In the genomic region with DNA sequence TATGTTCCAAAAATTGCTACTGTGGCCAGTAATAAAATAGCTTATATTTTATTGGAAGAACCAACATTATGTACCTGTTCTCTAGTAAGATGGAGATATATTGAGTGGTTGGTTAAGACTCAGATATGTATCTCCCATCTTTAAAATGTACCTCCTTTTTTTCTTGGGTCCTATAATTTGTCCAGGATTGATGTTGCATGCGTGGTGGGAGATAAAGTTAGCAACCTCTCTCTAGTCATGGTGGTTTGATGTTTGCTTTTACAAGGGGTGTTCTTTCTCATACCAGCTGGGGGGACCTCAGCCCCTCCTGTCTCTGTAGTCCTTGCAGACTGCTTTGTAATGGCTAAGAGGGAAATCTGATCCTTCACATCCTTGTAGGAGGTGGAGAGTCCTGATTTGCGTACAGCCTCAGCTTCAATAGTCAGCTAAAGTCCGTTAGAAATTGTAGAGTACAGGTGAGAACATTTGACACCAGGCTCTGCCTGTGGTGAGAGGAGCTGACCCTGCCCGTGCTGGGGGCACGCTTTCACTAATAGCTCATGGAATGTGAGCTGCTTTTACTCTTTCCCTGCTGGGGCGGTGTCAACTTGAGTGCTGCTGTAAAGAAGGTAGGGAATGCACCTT, we compare ENCODE assay signal across 14 mouse cellular contexts. TPM values are rescaled to one million over a fixed set of nuclear protein-coding genes. Genes with fewer than 3 reads are reported as not detected.
DNase-seq lines count a peak whose midpoint lies in the region; ATAC-seq and TF ChIP-seq lines count a peak whose summit lies in the region.
"Had no signal": no experiment of that assay in that cellular context is flagged by ENCODE, and none has a peak within 500 bp of the region (broad histone marks: within the 10 kb centered on the region; RNA-seq: fewer than 3 reads in every experiment).

No protein-coding gene starts in this region.

- no peak for DNase-seq in heart, postnatal 10 days
- no peak for DNase-seq in lung, postnatal 0 days (ENCODE audit: low spot score)
- DNase-seq in lung, adult 2 months, result no peak
- no peak for DNase-seq in limb, embryonic 14.5 days (ENCODE audit: low spot score)
- no peak for DNase-seq in spleen, adult 18-20 months
- DNase-seq: heart, postnatal 14 days; retina, postnatal 1 day had no signal

- no peak for TF ChIP-seq CTCF in lung, postnatal 0 days (IDR thresholded peaks at IDR 0.05)
- no peak for TF ChIP-seq CTCF in lung, adult 2 months (IDR thresholded peaks at IDR 0.05; ENCODE audit: insufficient read depth, low read length)

- H3K27ac ChIP-seq in heart, embryonic 12.5 days (ENCODE audit: poor library complexity, severe bottlenecking), result no peak overlapping the region
- 0 out of 2 replicates have a peak overlapping the region, but pooled peaks have one; percentile 20 for H3K27ac ChIP-seq in lung, postnatal 0 days (ENCODE audit: low read length)
- no peak overlapping the region for H3K27ac ChIP-seq in embryonic facial prominence, embryonic 15.5 days (replicated peaks)
- no peak overlapping the region for H3K27ac ChIP-seq in limb, embryonic 14.5 days (replicated peaks; ENCODE audit: low read depth, low read length)
- H3K27ac ChIP-seq: layer of hippocampus, adult 2 months; liver, embryonic 12.5 days; neural tube, embryonic 13.5 days had no signal

- peak overlapping the region; percentile 38 for H3K4me2 ChIP-seq in heart, embryonic 12.5 days
- H3K4me2 ChIP-seq in lung, postnatal 0 days (replicated peaks; ENCODE audit: low read depth, low read length), result no peak overlapping the region
- no peak overlapping the region for H3K4me2 ChIP-seq in embryonic facial prominence, embryonic 15.5 days (replicated peaks)
- H3K4me2 ChIP-seq in limb, embryonic 14.5 days (replicated peaks; ENCODE audit: low read depth, low read length, severe bottlenecking), result no peak overlapping the region
- H3K4me2 ChIP-seq: liver, embryonic 12.5 days; neural tube, embryonic 13.5 days had no signal

- ATAC-seq in heart, embryonic 12.5 days (ENCODE audit: insufficient number of reproducible peaks, low FRiP score), result no peak
- no peak; the same call in 1 of the 2 replicates for ATAC-seq in lung, postnatal 0 days
- peak; percentile 67; the same call in 1 of the 2 replicates for ATAC-seq in embryonic facial prominence, embryonic 15.5 days (ENCODE audit: insufficient number of reproducible peaks, low FRiP score, low TSS enrichment, low read depth)
- peak; percentile 6; the same call in 1 of the 2 replicates for ATAC-seq in limb, embryonic 14.5 days (ENCODE audit: low FRiP score, low read depth)
- no peak for ATAC-seq in megakaryocyte-erythroid progenitor cell, adult 5-6 weeks (replicated peaks; ENCODE audit: low FRiP score, low TSS enrichment, poor library complexity, severe bottlenecking)
- ATAC-seq: liver, embryonic 12.5 days had no signal

- H3K4me1 ChIP-seq in heart, embryonic 12.5 days (replicated peaks), result peaks cover 18% of the 10 kb centered on the region
- H3K4me1 ChIP-seq in lung, postnatal 0 days (ENCODE audit: insufficient read depth, low read depth, low read length), result no peaks in the 10 kb centered on the region; the same call in 1 of the 2 replicates
- H3K4me1 ChIP-seq in lung, adult 2 months (ENCODE audit: control insufficient read depth, insufficient read depth, low read length), result no peaks in the 10 kb centered on the region
- H3K4me1 ChIP-seq in embryonic facial prominence, embryonic 15.5 days, result 0 out of 2 replicates have a peak, but pooled peaks cover 9% of the 10 kb centered on the region
- 0 out of 2 replicates have a peak, but pooled peaks cover 8% of the 10 kb centered on the region for H3K4me1 ChIP-seq in limb, embryonic 14.5 days (ENCODE audit: control insufficient read depth, insufficient read depth, low read length)
- H3K4me1 ChIP-seq: neural tube, embryonic 13.5 days had no signal

- no peak overlapping the region for H3K4me3 ChIP-seq in heart, embryonic 12.5 days
- no peak overlapping the region for H3K4me3 ChIP-seq in lung, postnatal 0 days (ENCODE audit: low read depth, low read length)
- no peak overlapping the region for H3K4me3 ChIP-seq in lung, adult 2 months (replicated peaks; ENCODE audit: extremely low read depth, low read depth, low read length)
- H3K4me3 ChIP-seq in embryonic facial prominence, embryonic 15.5 days (replicated peaks), result no peak overlapping the region
- no peak overlapping the region for H3K4me3 ChIP-seq in limb, embryonic 14.5 days (replicated peaks; ENCODE audit: low read length)
- H3K4me3 ChIP-seq: layer of hippocampus, adult 2 months; liver, embryonic 12.5 days; neural tube, embryonic 13.5 days had no signal

- TF ChIP-seq EP300 in lung, postnatal 0 days (IDR thresholded peaks at IDR 0.05), result no peak

- H3K9me3 ChIP-seq in heart, embryonic 12.5 days (replicated peaks), result no peaks in the 10 kb centered on the region
- no peaks in the 10 kb centered on the region for H3K9me3 ChIP-seq in lung, postnatal 0 days (ENCODE audit: low read length)
- H3K9me3 ChIP-seq in embryonic facial prominence, embryonic 15.5 days (replicated peaks), result no peaks in the 10 kb centered on the region
- H3K9me3 ChIP-seq in limb, embryonic 14.5 days (ENCODE audit: control insufficient read depth, low read length), result no peaks in the 10 kb centered on the region
- H3K9me3 ChIP-seq: liver, embryonic 12.5 days; neural tube, embryonic 13.5 days had no signal

- H3K27me3 ChIP-seq in heart, embryonic 12.5 days (replicated peaks), result no peaks in the 10 kb centered on the region
- no peaks in the 10 kb centered on the region for H3K27me3 ChIP-seq in lung, postnatal 0 days (replicated peaks; ENCODE audit: insufficient read depth, low read length)
- no peaks in the 10 kb centered on the region for H3K27me3 ChIP-seq in embryonic facial prominence, embryonic 15.5 days
- H3K27me3 ChIP-seq in limb, embryonic 14.5 days (ENCODE audit: control insufficient read depth, insufficient read depth, low read length), result no peaks in the 10 kb centered on the region
- H3K27me3 ChIP-seq: liver, embryonic 12.5 days; neural tube, embryonic 13.5 days had no signal

- H3K9ac ChIP-seq in heart, embryonic 12.5 days, result no peak overlapping the region
- no peak overlapping the region for H3K9ac ChIP-seq in lung, postnatal 0 days (replicated peaks; ENCODE audit: low read depth)
- no peak overlapping the region for H3K9ac ChIP-seq in embryonic facial prominence, embryonic 15.5 days
- no peak overlapping the region for H3K9ac ChIP-seq in limb, embryonic 14.5 days (ENCODE audit: low read depth, low read length, severe bottlenecking)
- H3K9ac ChIP-seq: liver, embryonic 12.5 days; neural tube, embryonic 13.5 days had no signal

- intact Hi-C loops in heart, postnatal 10 days (cut with DNase I), result loop anchor here (2.0 to 5.0 kb wide), 2 partner anchors 32 to 87 kb away; no protein-coding TSS in a partner anchor

- 20% methylated on average over 6 of the region's 6 CpGs for WGBS in heart, embryonic 12.5 days
- 29% methylated on average over 6 of the region's 6 CpGs for WGBS in lung, postnatal 0 days
- WGBS in lung, adult 2 months, result 41% methylated on average over 6 of the region's 6 CpGs
- WGBS in embryonic facial prominence, embryonic 15.5 days, result 23% methylated on average over 6 of the region's 6 CpGs
- WGBS in limb, embryonic 14.5 days, result 16% methylated on average over 6 of the region's 6 CpGs

- peaks cover 8% of the 10 kb centered on the region; the same call in 1 of the 2 replicates for H3K36me3 ChIP-seq in heart, embryonic 12.5 days
- no peaks in the 10 kb centered on the region for H3K36me3 ChIP-seq in lung, postnatal 0 days (ENCODE audit: insufficient read depth, low read length)
- H3K36me3 ChIP-seq in embryonic facial prominence, embryonic 15.5 days, result no peaks in the 10 kb centered on the region
- H3K36me3 ChIP-seq in limb, embryonic 14.5 days (ENCODE audit: control insufficient read depth, insufficient read depth, low read length), result no peaks in the 10 kb centered on the region
- H3K36me3 ChIP-seq: liver, embryonic 12.5 days; neural tube, embryonic 13.5 days had no signal

- TF ChIP-seq POLR2A in lung, adult 2 months (IDR thresholded peaks at IDR 0.05; ENCODE audit: borderline replicate concordance, extremely low read depth, low read depth, low read length), result no peak
- no peak for TF ChIP-seq POLR2A in limb, embryonic 14.5 days (IDR thresholded peaks at IDR 0.05; ENCODE audit: borderline replicate concordance, extremely low read depth, insufficient read depth, insufficient read length)

RNA-seq across cellular contexts. Expression of gene Gpr171, which starts 21.2 kb away (rescaled TPM):
- polyA plus RNA-seq in heart, embryonic 12.5 days (2016; fragmentation: Nextera tagmentation; extraction: Ambion mirVana), result 1.6 TPM in 2 replicates
- total RNA-seq in heart, postnatal 10 days (2021), result not detected
- 0.68 and 1.1 TPM in 2 replicates for polyA plus RNA-seq in lung, postnatal 0 days (2015; fragmentation: Nextera tagmentation; extraction: Ambion mirVana)
- polyA plus RNA-seq in lung, adult 2 months (2012; rRNA removed), result 0.86 and 0.90 TPM in 2 replicates
- 1.7 and 1.9 TPM in 2 replicates for polyA plus RNA-seq in embryonic facial prominence, embryonic 15.5 days (2015; fragmentation: Nextera tagmentation; extraction: Ambion mirVana)
- 0.13 and 0.19 TPM in 2 replicates for polyA plus RNA-seq in limb, embryonic 14.5 days (2012; rRNA removed)
- polyA plus RNA-seq in limb, embryonic 14.5 days (2014; fragmentation: Nextera tagmentation; extraction: Ambion mirVana), result 0.75 and 1.5 TPM in 2 replicates
- 0.83 and 2.6 TPM in 2 replicates for total RNA-seq in megakaryocyte-erythroid progenitor cell, adult 5-6 weeks (2014; fragmentation: Nextera tagmentation)
- total RNA-seq in megakaryocyte-erythroid progenitor cell, adult 5-6 weeks (2017), result 3.4 and 7.8 TPM in 2 replicates
- total RNA-seq: layer of hippocampus, adult 2 months; left cerebral cortex, adult 8-10 months had no signal

Comparison
In these comparisons a context has a peak if more than half of its experiments do, and no peak if none do; other contexts are left out.
1. ATAC-seq: peak in embryonic facial prominence, embryonic 15.5 days (single experiment) and limb, embryonic 14.5 days (single experiment); none in heart, embryonic 12.5 days (single experiment), lung, postnatal 0 days (single experiment) and megakaryocyte-erythroid progenitor cell, adult 5-6 weeks (single experiment).